Mouse (Mus musculus) hindbrain, embryonic 11.5 days (tissue): Measurements from ENCODE around the gene Rbm19. TPM values are rescaled to one million over a fixed set of nuclear protein-coding genes. Genes with fewer than 3 reads are reported as not detected.

Experiments
- ATAC-seq: fragments of 200-750 bp; cut with Nextera tagmentation; 2 replicates; pipeline ENCODE4 v1.8.0; 2017; ENCODE audit warnings: mild to moderate bottlenecking, moderate TSS enrichment, moderate library complexity; ENCODE audit not compliant: low FRiP score
- DNase-seq: peaks from one replicate; pipeline ENCODE4 v3.0.0-alpha.2; 2015; ENCODE audit warnings: low spot score
- H3K27ac ChIP-seq: fragments of 300-500 bp; sonication (generic); 2 replicates; pipeline ENCODE4 v1.5.1; 2014; ENCODE audit warnings: mild to moderate bottlenecking, low read depth, low read length
- H3K27me3 ChIP-seq: fragments of 300-500 bp; sonication (generic); 2 replicates; pipeline ENCODE4 v1.6.1; 2014; ENCODE audit warnings: mild to moderate bottlenecking, low read length, moderate library complexity, mixed read lengths; ENCODE audit not compliant: control insufficient read depth, insufficient read depth
- H3K36me3 ChIP-seq: fragments of 300-500 bp; sonication (generic); 2 replicates; pipeline ENCODE4 v1.6.1; 2014; ENCODE audit warnings: mild to moderate bottlenecking, low read length, moderate library complexity, mixed read lengths; ENCODE audit not compliant: control insufficient read depth, insufficient read depth
- H3K4me1 ChIP-seq: fragments of 300-500 bp; sonication (generic); replicated peaks from 2 replicates; pipeline ENCODE4 v1.6.1; 2014; ENCODE audit warnings: low read length, mixed read lengths; ENCODE audit not compliant: control insufficient read depth, insufficient read depth
- H3K4me2 ChIP-seq: fragments of 300-500 bp; sonication (generic); replicated peaks from 2 replicates; pipeline ENCODE4 v1.6.1; 2014; ENCODE audit warnings: mild to moderate bottlenecking, low read depth, low read length
- H3K4me3 ChIP-seq: fragments of 300-500 bp; sonication (generic); 2 replicates; pipeline ENCODE4 v1.5.1; 2014; ENCODE audit warnings: low read depth, low read length
- H3K9ac ChIP-seq: fragments of 300-500 bp; sonication (generic); 2 replicates; pipeline ENCODE4 v1.6.1; 2014; ENCODE audit warnings: low read depth, low read length
- H3K9me3 ChIP-seq: fragments of 300-500 bp; sonication (generic); 2 replicates; pipeline ENCODE4 v1.6.1; 2016; ENCODE audit warnings: low read length; ENCODE audit not compliant: control insufficient read depth
- WGBS: fragments of 180-500 bp; shearing (Covaris S2); extraction: QIAGEN DNeasy Blood & Tissue Kit; methylation state at CpG from one replicate; pipeline ENCODE4 v1.1.7; 2014; 5-methylcytosine and 5-hydroxymethylcytosine counted together
- polyA plus RNA-seq: library from polyadenylated mRNA; unstranded; fragments of >200 nt; fragmentation: Nextera tagmentation; extraction: Ambion mirVana; gene quantifications from 2 replicates; pipeline ENCODE4 v1.2.1, GENCODE M21; 2014

Gene Rbm19
- polyA plus RNA-seq, 1 experiment from 2014 or later: 28.7 TPM

DNA sequence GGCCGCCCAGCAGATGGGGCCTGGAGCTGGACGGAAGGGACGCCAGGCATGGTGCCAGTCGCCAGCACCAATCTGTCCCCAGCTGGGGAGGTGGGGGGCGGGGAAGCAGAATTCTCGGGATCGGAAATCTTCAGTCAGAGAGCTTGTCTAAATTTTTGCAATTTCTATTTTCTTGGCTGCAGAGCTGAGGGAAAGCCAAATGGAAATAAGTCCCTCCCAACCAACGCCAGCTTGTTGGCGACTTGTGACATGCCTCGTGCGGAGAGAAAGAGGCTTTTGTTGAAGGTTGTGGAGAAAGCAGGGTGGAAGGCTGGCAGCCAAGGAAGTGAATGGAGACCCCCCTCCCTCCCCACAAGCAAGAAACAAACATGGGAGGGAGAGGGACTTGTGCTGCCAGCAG lies 119.3 kb downstream of the Rbm19 start:
- Histone ChIP-seq H3K4me3 (no peak overlapping the region), H3K9ac (no peak overlapping the region), H3K27ac (no peak overlapping the region), H3K9me3 (no peaks in the 10 kb centered on the region), H3K4me1 (peaks cover 8% of the 10 kb centered on the region), H3K27me3 (peaks cover 6% of the 10 kb centered on the region), H3K4me2 (no peak overlapping the region), H3K36me3 (no peaks in the 10 kb centered on the region)
- DNase-seq: no peak
- ATAC-seq: no peak
- WGBS: 69% methylated on average over 11 of the region's 11 CpGs

DNA sequence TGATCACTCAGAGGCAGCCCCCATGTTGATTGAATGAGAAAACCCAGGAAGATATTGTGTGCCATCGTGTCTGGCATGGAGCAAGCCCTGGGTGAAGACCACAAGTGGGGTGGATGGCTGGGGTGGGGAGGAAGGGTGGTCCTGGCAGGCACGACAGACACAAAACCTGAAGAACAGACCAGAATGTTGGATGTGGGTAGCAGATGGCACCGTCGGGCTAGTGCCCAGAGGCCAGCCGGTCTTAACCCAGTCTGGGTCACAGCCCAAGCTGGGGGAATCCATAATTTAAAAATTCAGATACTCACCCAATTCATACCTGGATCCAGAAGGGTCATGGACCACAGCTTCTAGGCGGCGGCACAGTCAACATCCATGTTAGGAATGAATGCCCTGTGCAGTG lies 123.8 kb downstream of the Rbm19 start:
- no peak overlapping the region for H3K9ac ChIP-seq
- H3K4me1 ChIP-seq: no peaks in the 10 kb centered on the region
- H3K4me2 ChIP-seq: no peak overlapping the region
- no peak overlapping the region for H3K4me3 ChIP-seq
- H3K36me3 ChIP-seq: no peaks in the 10 kb centered on the region
- H3K27me3 ChIP-seq: peaks cover 2% of the 10 kb centered on the region; the same call in 1 of the 2 replicates
- WGBS: 90% methylated on average over 7 of the region's 7 CpGs
- H3K27ac ChIP-seq: no peak overlapping the region
- DNase-seq: no peak
- ATAC-seq: no peak
- H3K9me3 ChIP-seq: no peaks in the 10 kb centered on the region

DNA sequence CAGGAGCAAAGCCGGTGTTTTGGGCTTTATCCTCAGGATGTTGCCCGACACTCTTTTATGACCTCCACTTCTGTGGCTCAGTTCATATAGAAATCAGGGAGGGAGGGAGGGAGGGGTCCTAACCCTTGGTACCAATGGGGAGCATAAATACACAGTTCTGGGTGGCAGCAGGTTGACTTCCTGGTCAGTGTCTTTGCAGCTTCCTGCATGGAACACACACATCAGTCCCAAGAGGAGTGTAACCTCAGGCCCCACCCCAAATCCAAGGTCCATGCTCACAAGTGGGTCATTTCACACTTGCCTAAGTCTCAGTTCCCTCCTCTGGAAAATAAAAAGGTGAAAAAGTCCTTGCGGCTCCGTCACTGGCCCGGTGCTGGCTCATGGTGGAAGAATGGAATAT lies 129.1 kb downstream of the Rbm19 start:
- H3K27me3 ChIP-seq: peaks cover 3% of the 10 kb centered on the region; the same call in 1 of the 2 replicates
- H3K4me1 ChIP-seq: no peaks in the 10 kb centered on the region

More for the DNA sequence above, 129.1 kb downstream of the Rbm19 start:
- Histone ChIP-seq H3K36me3 (no peaks in the 10 kb centered on the region), H3K9me3 (no peaks in the 10 kb centered on the region), H3K9ac (no peak overlapping the region), H3K4me2 (no peak overlapping the region), H3K27ac (no peak overlapping the region), H3K4me3 (no peak overlapping the region)
- WGBS: 67% methylated on average over 5 of the region's 5 CpGs
- ATAC-seq (no peak), DNase-seq (no peak)
